Comparison of ENCODE assay signal across 33 mouse cellular contexts in the genomic region with DNA sequence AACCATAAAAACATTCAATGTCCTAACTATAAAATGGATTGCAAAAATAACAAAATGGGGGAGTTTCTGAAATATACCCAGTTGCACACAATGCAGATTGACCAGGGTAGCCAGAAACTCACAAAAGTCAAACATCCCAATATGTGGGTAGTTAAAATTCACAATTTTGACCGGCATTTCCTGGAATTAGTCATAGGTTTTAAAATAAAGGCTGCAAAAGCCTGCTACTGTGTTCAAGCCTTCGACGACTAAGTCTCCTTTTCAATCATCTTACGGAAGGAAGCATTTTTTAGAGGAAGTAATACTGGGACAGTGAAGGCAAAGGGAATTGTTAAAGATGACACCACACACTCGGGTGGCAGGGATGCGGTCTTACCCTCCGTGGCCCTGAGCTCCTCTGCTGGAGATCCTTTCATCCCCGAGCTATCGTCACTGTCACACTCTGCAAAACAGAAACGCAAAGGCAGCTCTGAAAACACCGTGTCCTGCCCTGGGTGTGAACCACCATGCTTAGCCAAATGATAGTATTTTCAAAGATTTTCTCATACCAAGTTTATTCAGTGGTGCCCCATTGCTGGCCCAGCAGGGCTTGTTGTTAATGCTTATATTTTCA.
"Had no signal": no experiment of that assay in that cellular context is flagged by ENCODE, and none has a peak within 500 bp of the region (broad histone marks: within the 10 kb centered on the region; RNA-seq: fewer than 3 reads in every experiment).

No protein-coding gene starts in this region.

- DNase-seq: heart, postnatal 10 days; heart, postnatal 14 days; heart, postnatal 36 days; kidney, adult 11 months; kidney, adult 18-20 months; kidney, adult 2 months; kidney, adult 8-10 months; kidney, adult 9 months; kidney, postnatal 10 days; kidney, postnatal 14 days; kidney, postnatal 25 days; kidney, postnatal 36 days; kidney, postnatal 4 days; layer of hippocampus, adult 9-11 months; layer of hippocampus, postnatal 36 days had no signal

- H3K27ac ChIP-seq: heart, embryonic 13.5 days; heart, embryonic 15.5 days; hindbrain, embryonic 10.5 days; hindbrain, embryonic 12.5 days; hindbrain, embryonic 13.5 days; hindbrain, embryonic 14.5 days; hindbrain, embryonic 15.5 days; hindbrain, postnatal 0 days; intestine, embryonic 15.5 days; kidney, postnatal 0 days; layer of hippocampus, adult 2 months; left cerebral cortex, adult 2 months had no signal

- H3K9ac ChIP-seq: heart, embryonic 12.5 days; heart, embryonic 13.5 days; heart, embryonic 15.5 days; hindbrain, embryonic 12.5 days; hindbrain, embryonic 13.5 days; hindbrain, embryonic 14.5 days; hindbrain, embryonic 15.5 days; intestine, embryonic 15.5 days; kidney, embryonic 15.5 days had no signal

- H3K4me3 ChIP-seq: heart, embryonic 12.5 days; heart, embryonic 13.5 days; heart, embryonic 15.5 days; hindbrain, embryonic 10.5 days; hindbrain, embryonic 12.5 days; hindbrain, embryonic 13.5 days; hindbrain, embryonic 15.5 days; intestine, embryonic 15.5 days; kidney, embryonic 15.5 days; layer of hippocampus, adult 2 months; left cerebral cortex, adult 2 months had no signal

- H3K9me3 ChIP-seq: heart, embryonic 12.5 days; heart, embryonic 13.5 days; heart, embryonic 15.5 days; hindbrain, embryonic 10.5 days; hindbrain, embryonic 12.5 days; hindbrain, embryonic 13.5 days; hindbrain, embryonic 15.5 days; intestine, embryonic 15.5 days; kidney, embryonic 15.5 days had no signal

- H3K4me2 ChIP-seq: heart, embryonic 12.5 days; heart, embryonic 13.5 days; heart, embryonic 15.5 days; hindbrain, embryonic 12.5 days; hindbrain, embryonic 13.5 days; hindbrain, embryonic 14.5 days; hindbrain, embryonic 15.5 days; intestine, embryonic 15.5 days; kidney, embryonic 15.5 days had no signal

- ATAC-seq: hindbrain, embryonic 16.5 days; hindbrain, postnatal 0 days; inflammation-experienced regulatory T-cells, adult 6 months; intestine, embryonic 15.5 days; intestine, embryonic 16.5 days; intestine, postnatal 0 days had no signal

- H3K27me3 ChIP-seq: heart, embryonic 12.5 days; heart, embryonic 13.5 days; heart, embryonic 15.5 days; hindbrain, embryonic 12.5 days; hindbrain, embryonic 13.5 days; hindbrain, embryonic 15.5 days; intestine, embryonic 15.5 days; kidney, embryonic 15.5 days had no signal

- H3K4me1 ChIP-seq: heart, embryonic 12.5 days; heart, embryonic 13.5 days; heart, embryonic 15.5 days; hindbrain, embryonic 12.5 days; hindbrain, embryonic 13.5 days; hindbrain, embryonic 15.5 days; intestine, embryonic 15.5 days had no signal
